Mouse (Mus musculus): ENCODE measurements around the gene Hoxd12. TPM values are rescaled to one million over a fixed set of nuclear protein-coding genes. Genes with fewer than 3 reads are reported as not detected.

Gene Hoxd12
- not detected in 2 replicates for total RNA-seq (2015; ENCODE audit: low replicate concordance)
- not detected in 2 replicates for total RNA-seq (2017; ENCODE audit: low replicate concordance)

GRCm38 (mm10) chr2:74674881-74675665 is at the start of gene Hoxd12:
Hoxd12 (plus strand) TSS chr2:74675013.
- no peak for ATAC-seq (replicated peaks; ENCODE audit: low FRiP score, poor library complexity, severe bottlenecking)

- no peak for ATAC-seq (replicated peaks; ENCODE audit: low FRiP score, poor library complexity, severe bottlenecking)
These were observed 39.4 kb upstream of the Hoxd12 start for GRCm38 (mm10) chr2:74635412-74635811.

- no peak for ATAC-seq (replicated peaks; ENCODE audit: low FRiP score, poor library complexity, severe bottlenecking)
These were observed 32.4 kb upstream of the Hoxd12 start for GRCm38 (mm10) chr2:74642431-74642830.

- ATAC-seq (replicated peaks; ENCODE audit: low FRiP score, poor library complexity, severe bottlenecking) = no peak
These were observed 29.2 kb upstream of the Hoxd12 start for GRCm38 (mm10) chr2:74645631-74646030.

- no peak for ATAC-seq (replicated peaks; ENCODE audit: low FRiP score, poor library complexity, severe bottlenecking)
These were observed 27.5 kb upstream of the Hoxd12 start for GRCm38 (mm10) chr2:74647082-74647864.

- ATAC-seq (replicated peaks; ENCODE audit: low FRiP score, poor library complexity, severe bottlenecking) = no peak
These were observed 21.8 kb upstream of the Hoxd12 start for GRCm38 (mm10) chr2:74652996-74653340.

GRCm38 (mm10) chr2:74653781-74654535 is 20.9 kb upstream of the Hoxd12 start:
- ATAC-seq (replicated peaks; ENCODE audit: low FRiP score, poor library complexity, severe bottlenecking) = no peak

- ATAC-seq (replicated peaks; ENCODE audit: low FRiP score, poor library complexity, severe bottlenecking) = no peak
These were observed 19.9 kb upstream of the Hoxd12 start for GRCm38 (mm10) chr2:74654743-74655419.

GRCm38 (mm10) chr2:74655420-74655781 is 19.4 kb upstream of the Hoxd12 start:
- no peak for ATAC-seq (replicated peaks; ENCODE audit: low FRiP score, poor library complexity, severe bottlenecking)

- ATAC-seq (replicated peaks; ENCODE audit: low FRiP score, poor library complexity, severe bottlenecking) = no peak
These were observed 18.8 kb upstream of the Hoxd12 start for GRCm38 (mm10) chr2:74655821-74656631.

- ATAC-seq (replicated peaks; ENCODE audit: low FRiP score, poor library complexity, severe bottlenecking) = no peak
These were observed 18.2 kb upstream of the Hoxd12 start for GRCm38 (mm10) chr2:74656632-74657021.

GRCm38 (mm10) chr2:74657251-74658023 is 17.4 kb upstream of the Hoxd12 start:
- ATAC-seq (replicated peaks; ENCODE audit: low FRiP score, poor library complexity, severe bottlenecking) = no peak

- no peak for ATAC-seq (replicated peaks; ENCODE audit: low FRiP score, poor library complexity, severe bottlenecking)
These were observed 16.7 kb upstream of the Hoxd12 start for GRCm38 (mm10) chr2:74658024-74658666.

GRCm38 (mm10) chr2:74658667-74659371 is 16.0 kb upstream of the Hoxd12 start:
- ATAC-seq (replicated peaks; ENCODE audit: low FRiP score, poor library complexity, severe bottlenecking) = no peak

GRCm38 (mm10) chr2:74659507-74660005 is 15.3 kb upstream of the Hoxd12 start, which contains the start of gene Evx2:
Evx2 (minus strand) TSS chr2:74659557.
- ATAC-seq (replicated peaks; ENCODE audit: low FRiP score, poor library complexity, severe bottlenecking) = no peak

- ATAC-seq (replicated peaks; ENCODE audit: low FRiP score, poor library complexity, severe bottlenecking) = no peak
These were observed 14.1 kb upstream of the Hoxd12 start for GRCm38 (mm10) chr2:74660421-74661375.

Measured in erythroid progenitor cell, adult 5-6 weeks (primary cell).